Mouse (Mus musculus) hindlimb bud, embryonic 11.5 days (tissue): Measurements from ENCODE around the gene Nes.
A peak's percentile ranks its signal among the peaks of the same experiment; 100 is the strongest.

Source experiments
- DNase-seq: peaks from one replicate; pipeline ENCODE4 v3.0.0-alpha.2; 2012; ENCODE audit warnings: low read depth, low spot score; ENCODE audit errors: extremely low spot score

Nes gene

GRCm38 (mm10) chr3:87981894-87982835, 11.3 kb downstream of the Nes start:
- DNase-seq, result no peak

- DNase-seq, result no peak
These were observed 12.1 kb downstream of the Nes start for GRCm38 (mm10) chr3:87982836-87983601.

GRCm38 (mm10) chr3:87983627-87984026, 12.7 kb downstream of the Nes start:
- no peak for DNase-seq

DNA sequence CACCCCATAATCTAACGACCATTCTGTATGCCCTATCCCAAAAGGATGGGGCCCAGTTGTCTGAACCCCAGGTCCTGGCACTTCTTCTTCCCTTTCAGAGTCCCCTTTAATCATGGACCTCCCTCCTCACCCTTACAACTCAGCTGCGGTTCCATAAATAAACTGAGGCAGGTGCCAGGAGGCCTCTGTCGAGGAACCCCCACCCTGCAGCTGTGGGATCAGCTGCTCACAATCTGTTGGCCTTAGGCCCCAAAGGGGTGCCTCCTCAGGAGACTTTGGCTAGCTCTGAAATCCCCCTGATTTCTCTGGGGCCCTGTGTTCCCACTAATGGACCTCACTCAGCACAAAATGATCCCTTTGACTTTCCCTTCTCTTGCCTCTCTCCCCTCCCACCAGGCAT, 13.2 kb downstream of the Nes start:
- DNase-seq, result no peak

DNA sequence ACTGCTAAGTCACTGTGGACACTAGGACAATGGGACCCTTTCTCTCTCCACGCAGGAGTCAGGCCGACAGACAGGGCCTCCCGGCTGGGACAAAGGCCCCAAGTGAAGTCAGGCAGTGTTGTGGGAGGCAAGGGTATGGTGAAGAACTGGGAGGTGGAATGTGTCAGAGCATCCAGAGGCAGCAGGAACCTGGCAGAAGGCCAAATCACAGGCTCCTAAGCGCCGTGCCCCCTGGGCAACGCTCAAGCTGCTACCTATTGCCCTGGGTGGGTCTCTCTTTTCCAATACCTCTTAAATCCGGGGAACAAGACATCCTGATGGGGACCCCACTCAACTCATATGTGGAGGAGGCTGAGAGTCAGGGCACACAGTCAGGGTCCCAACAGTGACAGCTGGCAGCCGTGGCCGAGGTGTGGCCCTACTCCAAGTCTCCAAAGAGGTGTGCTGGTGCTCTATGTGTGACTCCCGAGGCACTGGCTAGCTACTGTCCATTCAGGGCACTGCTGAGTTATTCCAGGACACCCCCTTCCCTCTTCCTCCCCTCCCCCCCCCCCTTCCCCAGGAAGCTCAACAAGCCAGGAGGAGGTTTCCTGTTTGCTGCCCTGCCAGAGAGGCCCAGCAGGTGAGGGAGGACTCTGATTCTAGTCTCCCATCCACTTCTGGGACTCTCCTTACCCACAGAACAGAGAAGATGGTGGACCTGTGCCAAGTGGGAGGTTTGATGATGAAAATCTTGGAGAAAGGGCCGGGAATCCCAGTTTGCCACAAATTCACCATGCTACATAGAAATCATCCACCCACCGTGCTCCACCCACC, 14.8 kb downstream of the Nes start:
- DNase-seq, result no peak

DNA sequence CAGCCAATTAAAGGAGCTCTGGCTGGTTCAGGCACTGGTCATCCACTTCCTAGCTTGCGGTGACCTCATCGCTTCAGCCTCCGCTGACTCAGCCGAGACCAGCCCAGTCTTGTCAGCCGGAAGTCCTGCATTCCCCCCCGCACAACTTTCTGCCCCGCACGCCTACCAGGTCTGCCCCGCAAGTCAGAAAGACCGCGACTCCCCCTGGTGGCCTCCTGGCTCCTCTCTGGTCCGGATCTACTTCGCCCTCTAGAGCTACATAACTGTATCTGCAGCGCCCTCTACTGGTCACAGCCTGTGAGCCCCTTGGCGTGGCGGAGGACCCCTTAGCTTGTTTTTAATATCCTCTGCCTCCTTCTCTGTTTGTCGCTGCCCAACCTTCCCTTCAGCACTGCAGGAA, 16.0 kb downstream of the Nes start:
- peak; percentile 96 for DNase-seq

GRCm38 (mm10) chr3:87987633-87988032, 16.8 kb downstream of the Nes start:
- no peak for DNase-seq

DNA sequence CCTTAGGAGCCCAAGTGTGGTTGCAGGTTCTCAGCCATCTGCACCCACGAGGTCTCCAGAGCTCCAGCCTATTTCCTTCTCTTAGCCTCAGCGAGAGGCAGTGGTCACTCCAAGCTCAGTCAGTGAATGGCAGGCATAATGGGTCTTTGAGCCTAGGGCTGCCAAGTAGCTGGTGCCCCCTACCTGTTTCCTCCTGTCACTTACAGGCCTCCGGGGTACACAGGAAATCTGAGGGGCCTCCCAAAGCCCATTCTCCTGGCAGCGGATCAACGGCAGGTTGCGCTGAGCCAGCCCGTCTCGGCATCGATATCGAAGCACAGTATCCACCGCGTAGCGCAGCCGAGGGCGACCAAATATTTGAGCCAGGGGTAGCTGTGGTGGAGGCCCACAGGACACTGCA, 17.2 kb downstream of the Nes start:
- DNase-seq, result no peak

DNA sequence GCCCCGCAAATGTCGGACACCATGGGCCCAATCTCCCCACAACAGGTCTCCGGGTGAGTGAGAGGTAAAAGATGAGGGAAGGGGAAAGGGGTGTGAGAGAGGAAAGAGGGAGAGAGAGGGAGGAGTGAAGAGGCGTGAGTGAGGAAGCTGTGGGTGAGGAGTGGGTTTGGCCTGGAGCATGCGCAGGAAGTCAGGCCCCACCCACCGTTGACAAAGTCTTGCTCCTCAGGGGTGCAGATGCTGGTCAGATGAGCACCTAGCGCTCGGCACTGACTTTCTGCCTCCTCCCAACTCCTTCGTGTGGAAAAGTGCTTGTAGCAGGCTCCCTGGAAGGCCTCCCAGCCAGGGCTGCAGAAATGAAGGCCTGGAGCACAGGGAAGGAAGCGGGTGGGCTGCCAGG, 19.1 kb downstream of the Nes start:
- DNase-seq, result no peak

DNA sequence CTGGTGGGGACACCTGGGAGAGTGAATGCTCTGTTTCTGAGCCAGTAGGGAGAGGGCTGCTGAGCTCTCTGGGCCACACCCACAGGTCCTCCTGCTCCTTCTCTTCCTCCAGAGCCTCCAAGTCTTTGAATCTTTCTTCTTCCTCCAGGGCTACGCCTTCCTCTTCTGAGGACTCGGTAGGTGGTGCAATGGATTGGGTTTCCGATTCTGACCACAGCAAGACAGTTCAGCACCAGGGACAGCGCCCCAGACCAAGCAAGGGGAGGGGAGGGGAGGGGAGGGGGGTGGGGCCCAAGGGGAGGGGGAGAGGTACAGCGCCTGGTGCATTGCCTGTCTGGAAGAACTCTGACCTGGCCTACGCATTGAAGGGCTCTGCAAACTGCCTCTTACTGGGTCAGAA, 22.6 kb downstream of the Nes start:
- no peak for DNase-seq

DNA sequence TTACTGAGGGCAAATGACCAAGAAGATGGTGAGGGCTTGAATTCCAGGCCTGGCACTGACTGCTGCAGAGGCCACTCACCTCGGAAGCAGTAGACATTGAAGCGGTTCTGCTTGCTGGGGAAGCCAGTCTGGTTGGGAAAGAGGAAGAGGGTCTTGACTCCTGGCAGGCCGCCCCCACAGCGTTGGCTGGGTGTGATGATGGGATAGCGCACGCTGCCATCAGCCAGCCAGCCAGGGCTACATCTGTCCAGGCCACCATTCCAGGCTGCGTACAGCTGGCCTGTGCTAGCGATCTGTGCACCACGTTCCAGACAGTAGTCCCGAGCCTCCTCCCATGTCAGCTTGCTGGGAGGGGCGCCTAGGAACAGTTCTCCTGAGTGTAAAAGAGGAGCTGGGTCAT, 24.5 kb downstream of the Nes start:
- DNase-seq, result no peak

GRCm38 (mm10) chr3:87996401-87996800, 25.5 kb downstream of the Nes start:
- no peak for DNase-seq

GRCm38 (mm10) chr3:87996971-87997614, 26.2 kb downstream of the Nes start:
- no peak for DNase-seq

DNA sequence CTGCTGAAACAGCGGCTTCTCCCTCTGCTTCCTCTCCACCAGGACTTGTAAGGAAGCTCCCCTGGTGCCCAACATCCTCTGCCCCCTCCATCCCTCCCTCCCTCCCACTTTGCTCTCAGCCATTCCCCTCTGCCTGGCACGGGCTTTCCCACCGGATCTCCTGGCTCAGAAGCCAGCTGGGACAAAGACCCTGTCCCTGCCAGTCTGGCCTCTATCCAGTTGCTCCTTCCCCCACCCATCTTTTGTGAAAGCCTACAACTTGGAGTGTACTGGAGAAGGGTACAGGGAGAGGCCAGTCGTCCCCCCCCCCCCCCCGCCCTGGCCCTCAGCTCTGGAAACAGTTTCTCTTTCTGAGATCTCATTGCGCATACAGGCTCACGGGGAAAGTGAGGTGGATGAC, 27.9 kb downstream of the Nes start:
- DNase-seq, result no peak

DNA sequence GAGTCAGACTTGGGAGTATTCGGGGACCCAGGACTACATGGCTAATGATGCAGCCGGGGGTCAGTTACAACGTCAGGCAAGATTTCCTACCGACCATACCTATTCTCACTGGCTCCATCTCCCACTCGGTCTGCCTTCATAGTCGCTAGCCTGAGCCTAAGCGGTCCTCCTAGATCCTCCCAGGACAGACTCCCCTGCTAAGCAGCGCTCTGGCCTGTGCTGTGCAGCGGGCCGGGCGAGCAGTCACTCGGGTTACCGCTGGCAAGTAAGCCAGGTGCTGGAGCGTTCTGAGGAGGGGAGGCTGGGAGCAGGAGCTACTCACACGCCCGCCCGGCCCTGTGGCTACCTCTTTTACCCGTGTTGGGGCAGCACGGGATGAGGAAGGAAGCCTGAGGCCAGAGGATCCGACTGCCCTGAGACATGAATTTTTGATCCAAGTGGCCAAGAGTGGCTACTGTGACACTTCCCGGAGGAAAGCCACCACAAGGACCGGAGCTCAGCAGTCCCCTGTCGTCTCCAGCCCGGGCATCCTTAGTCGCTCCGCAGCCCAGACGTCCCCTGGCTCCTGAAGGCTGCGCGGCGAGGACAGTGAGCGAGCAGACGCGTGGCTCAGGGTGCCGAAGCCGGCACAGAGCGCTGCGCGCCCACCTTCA, 28.5 kb downstream of the Nes start:
- DNase-seq, result no peak

- no peak for DNase-seq
These were observed 29.3 kb downstream of the Nes start, which contains the start of gene Bcan for GRCm38 (mm10) chr3:88000181-88000580. Gene Bcan, minus strand, starts transcription at chr3:88000230.

DNA sequence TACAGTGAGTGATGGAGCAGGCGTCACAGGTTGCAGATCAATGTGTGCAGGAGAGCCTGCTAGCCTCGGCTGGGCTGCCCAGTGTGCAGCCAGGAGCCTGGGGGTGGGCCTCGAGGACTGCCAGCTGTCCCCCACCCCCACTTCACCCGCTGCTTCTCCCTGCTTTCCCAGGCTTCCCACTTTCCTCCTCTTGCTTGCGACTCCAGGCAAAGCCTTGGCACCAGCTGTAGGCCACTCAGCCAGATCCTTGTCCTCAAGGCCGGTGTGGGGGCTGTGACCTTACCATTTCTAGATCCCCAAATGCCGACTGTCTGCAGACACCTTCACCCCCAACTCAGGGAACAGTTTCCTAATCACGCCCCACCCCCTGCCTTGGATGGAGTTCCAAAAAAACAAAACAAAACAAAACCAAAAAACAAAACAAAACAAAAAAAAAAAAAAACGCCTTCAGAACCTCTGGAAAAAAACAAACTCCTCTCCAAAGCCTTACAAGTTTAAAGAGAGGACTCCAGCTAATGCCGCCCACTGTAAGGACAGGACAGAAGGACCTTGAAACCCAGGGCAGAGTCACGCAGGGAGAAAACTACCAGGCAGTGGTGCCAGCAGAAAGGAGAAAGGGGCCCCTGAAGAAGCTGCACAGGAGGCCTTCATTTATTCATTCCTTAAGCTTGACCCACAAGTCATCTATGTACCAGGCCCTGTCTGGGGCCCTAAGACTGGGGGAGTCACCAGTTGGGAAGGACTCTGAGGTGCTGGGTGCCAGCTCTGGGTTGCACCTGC, 30.1 kb downstream of the Nes start:
- no peak for DNase-seq

DNA sequence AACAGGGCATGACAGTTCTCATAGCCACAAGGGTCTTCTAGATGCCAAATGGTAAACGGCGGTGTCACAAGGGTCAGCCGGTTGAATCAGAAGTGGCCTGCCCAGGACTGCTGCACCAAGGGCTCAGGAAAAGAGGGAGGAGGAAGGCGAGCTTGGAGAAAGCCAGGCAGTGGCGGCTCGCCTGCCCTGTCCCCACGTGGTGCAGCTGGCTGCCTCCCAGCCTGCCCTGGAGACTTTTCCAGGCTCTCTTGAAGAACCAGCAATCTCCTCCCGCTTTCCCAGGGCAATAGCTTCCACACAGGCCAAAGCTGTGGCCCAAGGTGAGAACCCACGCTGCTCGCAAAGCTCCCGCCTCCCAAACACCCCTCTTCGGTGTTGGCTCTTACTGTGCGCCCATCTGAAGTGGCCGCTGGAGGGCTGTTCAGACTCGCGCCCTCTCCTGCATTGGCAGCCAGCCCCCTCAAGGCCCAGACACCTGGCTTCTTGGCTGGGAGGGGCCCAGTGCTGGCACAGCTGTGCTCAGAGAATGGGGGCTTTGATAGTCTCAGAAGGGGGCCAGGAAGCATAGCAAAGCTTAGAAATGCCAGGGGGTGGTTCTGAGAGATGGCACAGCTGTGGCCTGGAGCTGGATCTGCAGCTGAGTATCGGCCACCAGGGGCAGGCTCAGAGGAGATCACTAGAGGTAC, 31.6 kb downstream of the Nes start:
- no peak for DNase-seq
